Mouse (Mus musculus) embryonic facial prominence, embryonic 14.5 days (tissue): ENCODE data around the gene Sox6. TPM values are rescaled to one million over a fixed set of nuclear protein-coding genes. Genes with fewer than 3 reads are reported as not detected.

Experiments
- ATAC-seq: fragments of 200-750 bp; cut with Nextera tagmentation; 2 replicates; pipeline ENCODE4 v1.8.0; 2017; ENCODE audit warnings: low read depth, moderate number of reproducible peaks, moderate TSS enrichment
- DNase-seq: peaks from one replicate; pipeline ENCODE4 v3.0.0-alpha.2; 2015; ENCODE audit warnings: low spot score
- H3K27ac ChIP-seq: fragments of 300-500 bp; sonication (generic); replicated peaks from 2 replicates; pipeline ENCODE4 v1.5.1; 2014; ENCODE audit warnings: low read depth, mild to moderate bottlenecking, low read length, moderate library complexity
- H3K27me3 ChIP-seq: fragments of 300-500 bp; sonication (generic); replicated peaks from 2 replicates; pipeline ENCODE4 v1.6.1; 2014; ENCODE audit warnings: low read length; ENCODE audit not compliant: control insufficient read depth, insufficient read depth
- H3K36me3 ChIP-seq: fragments of 300-500 bp; sonication (generic); 2 replicates; pipeline ENCODE4 v1.6.1; 2014; ENCODE audit warnings: low read length, mixed read lengths; ENCODE audit not compliant: control insufficient read depth, insufficient read depth
- H3K4me1 ChIP-seq: fragments of 300-500 bp; sonication (generic); 2 replicates; pipeline ENCODE4 v1.6.1; 2014; ENCODE audit warnings: antibody characterized with exemption, low read length; ENCODE audit not compliant: control insufficient read depth, insufficient read depth
- H3K4me2 ChIP-seq: fragments of 300-500 bp; sonication (generic); 2 replicates; pipeline ENCODE4 v1.6.1; 2014; ENCODE audit warnings: low read depth, mild to moderate bottlenecking, low read length, moderate library complexity, mixed read lengths
- H3K4me3 ChIP-seq: fragments of 300-500 bp; sonication (generic); 2 replicates; pipeline ENCODE4 v1.5.1; 2014; ENCODE audit warnings: low read depth, mild to moderate bottlenecking, low read length
- H3K9ac ChIP-seq: fragments of 300-500 bp; sonication (generic); 2 replicates; pipeline ENCODE4 v1.6.1; 2014; ENCODE audit warnings: low read depth, mild to moderate bottlenecking, low read length, moderate library complexity, mixed read lengths
- H3K9me3 ChIP-seq: fragments of 300-500 bp; sonication (generic); 2 replicates; pipeline ENCODE4 v1.6.1; 2016; ENCODE audit warnings: low read length; ENCODE audit not compliant: control insufficient read depth
- WGBS: fragments of 180-500 bp; shearing (Covaris S2); extraction: QIAGEN DNeasy Blood & Tissue Kit; methylation state at CpG from one replicate; pipeline ENCODE4 v1.1.7; 2014; 5-methylcytosine and 5-hydroxymethylcytosine counted together
- polyA plus RNA-seq: library from polyadenylated mRNA; unstranded; fragments of >200 nt; fragmentation: Nextera tagmentation; extraction: Ambion mirVana; gene quantifications from 2 replicates; pipeline ENCODE4 v1.2.1, GENCODE M21; 2014

Gene Sox6
- polyA plus RNA-seq, 1 experiment from 2014 or later: 49.9 TPM

DNA sequence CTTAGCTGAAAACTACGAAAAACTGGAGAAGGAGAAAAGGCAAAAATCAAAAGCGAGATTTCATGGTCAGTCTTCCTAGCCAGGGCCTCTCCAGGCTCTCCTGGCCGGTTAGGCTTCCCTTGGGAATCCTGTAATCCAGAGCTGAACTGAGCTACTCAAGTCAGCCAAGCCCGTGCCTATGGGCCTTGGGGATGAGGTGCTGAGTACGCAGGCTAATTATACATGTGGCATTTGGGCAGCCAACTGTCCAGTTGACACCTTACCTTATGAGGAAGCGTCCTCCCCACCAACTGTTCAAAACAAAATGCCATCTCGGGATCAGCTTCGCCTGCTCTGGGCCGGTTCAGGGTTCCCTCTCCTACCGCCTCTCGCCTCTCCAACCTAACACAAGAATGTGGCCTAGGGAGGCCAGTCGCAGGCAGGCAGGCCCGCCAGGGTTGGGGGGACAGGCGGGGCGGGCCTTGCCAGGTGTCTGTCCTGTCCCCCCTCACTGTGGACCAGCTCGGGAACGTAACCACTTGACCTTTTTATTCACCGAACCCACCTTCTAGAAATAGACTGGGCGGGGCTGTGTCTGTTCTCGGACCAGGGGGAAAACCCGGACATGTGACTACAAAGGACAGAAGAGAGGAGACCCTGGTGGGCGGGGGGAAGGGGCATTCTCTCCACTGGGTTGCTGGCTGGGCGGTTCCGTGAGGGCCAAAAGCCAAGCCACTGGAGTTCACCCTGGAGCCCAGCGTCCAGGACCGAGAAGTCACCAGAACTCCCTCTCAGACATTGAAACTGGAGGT is 7.8 kb downstream of the Sox6 start:
- WGBS: 14% methylated on average over 24 of the region's 26 CpGs
- peak overlapping the region; percentile 82 for H3K27ac ChIP-seq

DNA sequence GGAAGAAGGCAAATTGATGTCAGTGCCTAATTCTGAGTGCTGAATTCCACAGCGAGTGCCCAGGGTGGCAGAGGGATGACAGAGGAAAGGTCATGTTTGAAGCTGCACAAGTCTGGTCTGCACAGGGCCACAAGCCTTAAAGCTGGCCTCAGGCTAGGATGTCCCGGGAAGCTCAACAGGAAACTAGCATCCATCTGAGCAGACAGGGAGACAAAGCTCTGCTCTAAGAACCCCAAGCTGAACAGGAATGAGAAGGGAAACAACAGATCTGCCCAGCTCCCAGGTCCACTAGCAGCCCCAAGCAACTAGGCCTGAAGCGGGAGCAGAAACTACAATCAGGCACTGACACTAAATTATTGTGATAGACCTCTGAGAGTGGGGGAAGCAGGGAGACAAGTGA is 8.6 kb downstream of the Sox6 start:
- no peak for ATAC-seq
- Histone ChIP-seq H3K9ac (peak overlapping the region; percentile 39), H3K27me3 (peaks cover 33% of the 10 kb centered on the region), H3K4me2 (peak overlapping the region; percentile 99), H3K27ac (no peak overlapping the region), H3K4me1 (peaks cover 8% of the 10 kb centered on the region), H3K4me3 (peak overlapping the region; percentile 64), H3K9me3 (no peaks in the 10 kb centered on the region), H3K36me3 (no peaks in the 10 kb centered on the region)
- no peak for DNase-seq
- WGBS: 45% methylated on average over 3 of the region's 3 CpGs

More for the DNA sequence above, 7.8 kb downstream of the Sox6 start:
- H3K27me3 ChIP-seq: peaks cover 41% of the 10 kb centered on the region
- peak overlapping the region; percentile 88 for H3K9ac ChIP-seq
- peak; percentile 50 for DNase-seq
- no peak for ATAC-seq
- peak overlapping the region; percentile 99 for H3K4me2 ChIP-seq
- peaks cover 8% of the 10 kb centered on the region for H3K4me1 ChIP-seq
- peak overlapping the region; percentile 64 for H3K4me3 ChIP-seq
- H3K36me3 ChIP-seq: no peaks in the 10 kb centered on the region
- H3K9me3 ChIP-seq: no peaks in the 10 kb centered on the region

DNA sequence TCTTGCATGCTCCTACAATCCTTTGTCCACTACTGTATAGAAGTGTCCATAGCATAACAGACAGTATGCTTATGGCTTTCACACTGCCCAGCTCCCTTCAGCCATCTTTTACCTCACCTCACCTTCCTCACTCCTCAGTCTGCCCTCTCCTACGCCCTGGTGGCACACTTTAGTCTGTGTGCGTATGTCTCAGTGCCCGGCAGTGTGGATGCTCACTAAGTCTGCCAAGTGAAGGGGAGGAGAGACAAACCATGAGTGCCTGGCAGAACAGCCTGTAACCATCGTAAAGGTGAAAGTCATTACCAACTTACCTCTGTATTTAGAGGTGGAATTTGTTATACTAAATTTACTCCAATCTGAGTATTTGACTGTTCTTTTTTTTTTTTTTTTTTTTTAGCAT is 35.9 kb downstream of the Sox6 start:
- no peak overlapping the region for H3K9ac ChIP-seq
- no peaks in the 10 kb centered on the region for H3K36me3 ChIP-seq
- H3K27ac ChIP-seq: no peak overlapping the region
- H3K4me2 ChIP-seq: no peak overlapping the region
- no peaks in the 10 kb centered on the region for H3K4me1 ChIP-seq
- no peaks in the 10 kb centered on the region for H3K9me3 ChIP-seq
- H3K27me3 ChIP-seq: no peaks in the 10 kb centered on the region
- 86% methylated on average over 4 of the region's 4 CpGs for WGBS
- H3K4me3 ChIP-seq: no peak overlapping the region
- no peak for DNase-seq
- no peak for ATAC-seq

DNA sequence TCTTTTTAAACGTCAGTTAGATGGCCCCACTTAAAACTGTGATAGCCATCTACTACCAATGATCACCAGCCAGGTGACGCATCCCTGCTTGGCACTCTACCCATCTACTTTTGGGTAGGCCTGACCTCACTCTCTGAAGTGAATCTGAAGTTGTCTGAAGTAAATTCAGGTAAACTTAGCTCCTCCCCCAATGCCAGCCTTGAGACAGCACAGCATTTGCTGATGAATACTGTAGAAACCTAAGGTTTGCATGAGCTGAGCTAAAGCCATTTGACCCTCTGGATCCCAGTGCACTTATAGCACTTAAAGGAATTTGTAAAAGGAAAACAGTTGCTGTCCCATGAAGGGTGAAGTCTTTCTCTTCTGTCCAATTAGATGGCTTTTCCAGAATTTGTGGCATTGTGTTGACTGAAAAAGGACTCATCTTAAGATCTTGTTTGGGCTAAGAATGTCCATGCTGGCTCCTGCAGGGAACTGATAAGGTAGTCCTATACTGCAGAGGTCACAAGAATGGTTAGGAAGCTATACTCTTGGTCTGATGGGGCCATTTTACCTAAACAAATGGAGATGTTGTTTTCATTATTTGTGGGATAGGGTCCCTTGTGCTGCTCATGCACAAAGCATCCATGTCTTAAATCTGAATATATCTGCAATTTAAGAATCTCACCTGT is 50.4 kb downstream of the Sox6 start:
- Histone ChIP-seq H3K27ac (no peak overlapping the region), H3K9me3 (no peaks in the 10 kb centered on the region), H3K4me2 (no peak overlapping the region), H3K9ac (no peak overlapping the region), H3K4me1 (no peaks in the 10 kb centered on the region), H3K27me3 (no peaks in the 10 kb centered on the region), H3K36me3 (no peaks in the 10 kb centered on the region), H3K4me3 (no peak overlapping the region)
- ATAC-seq (no peak), DNase-seq (no peak)
- 83% methylated on average over 2 of the region's 2 CpGs for WGBS

DNA sequence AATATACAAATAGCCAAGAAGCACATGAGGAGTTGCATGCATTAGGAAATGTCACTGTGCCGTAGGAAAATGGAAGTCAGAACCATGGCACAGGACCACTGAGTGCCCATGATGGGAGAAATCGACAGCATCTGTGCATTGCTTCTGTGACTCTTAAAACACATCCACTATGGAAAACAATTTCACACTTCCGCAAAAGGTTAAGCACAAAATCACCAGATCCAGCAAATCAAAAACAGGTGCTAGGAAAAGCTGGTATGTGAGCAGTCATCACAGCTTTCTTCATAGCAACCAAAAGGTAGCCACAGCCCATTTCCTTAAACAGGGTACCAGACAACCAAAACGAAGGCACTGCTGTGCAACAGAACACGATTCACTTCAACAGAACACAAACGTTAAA is 52.9 kb downstream of the Sox6 start:
- H3K9ac ChIP-seq: no peak overlapping the region
- H3K4me3 ChIP-seq: no peak overlapping the region
- no peak for ATAC-seq
- H3K9me3 ChIP-seq: no peaks in the 10 kb centered on the region
- no peaks in the 10 kb centered on the region for H3K27me3 ChIP-seq
- H3K36me3 ChIP-seq: no peaks in the 10 kb centered on the region
- no peak for DNase-seq
- H3K4me2 ChIP-seq: no peak overlapping the region
- no peak overlapping the region for H3K27ac ChIP-seq
- WGBS: 30% methylated on average over 6 of the region's 6 CpGs
- H3K4me1 ChIP-seq: no peaks in the 10 kb centered on the region

DNA sequence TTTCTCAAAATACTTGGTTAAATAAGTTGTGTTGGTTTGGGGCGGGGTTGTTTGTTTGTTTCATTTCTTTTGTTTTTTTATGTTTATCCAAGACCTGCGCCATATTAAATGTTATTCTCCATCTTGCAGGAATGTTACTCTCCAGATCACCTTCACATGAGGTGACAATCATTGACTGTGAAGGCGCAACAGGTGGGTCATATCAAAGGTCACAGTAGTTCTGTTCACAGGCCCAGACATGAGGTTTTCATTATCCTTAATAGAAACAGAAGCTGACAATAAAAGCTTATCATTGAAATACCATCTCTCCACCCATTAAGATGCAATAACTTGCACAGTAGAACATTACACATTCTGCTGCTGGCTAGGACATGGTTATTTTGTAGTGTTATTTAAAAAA is 54.5 kb downstream of the Sox6 start:
- Histone ChIP-seq H3K27me3 (no peaks in the 10 kb centered on the region), H3K4me3 (no peak overlapping the region), H3K27ac (no peak overlapping the region), H3K9ac (no peak overlapping the region), H3K36me3 (no peaks in the 10 kb centered on the region), H3K9me3 (no peaks in the 10 kb centered on the region), H3K4me1 (no peaks in the 10 kb centered on the region), H3K4me2 (no peak overlapping the region)
- WGBS: 70% methylated on average over 3 of the region's 3 CpGs
- DNase-seq: no peak
- no peak for ATAC-seq

DNA sequence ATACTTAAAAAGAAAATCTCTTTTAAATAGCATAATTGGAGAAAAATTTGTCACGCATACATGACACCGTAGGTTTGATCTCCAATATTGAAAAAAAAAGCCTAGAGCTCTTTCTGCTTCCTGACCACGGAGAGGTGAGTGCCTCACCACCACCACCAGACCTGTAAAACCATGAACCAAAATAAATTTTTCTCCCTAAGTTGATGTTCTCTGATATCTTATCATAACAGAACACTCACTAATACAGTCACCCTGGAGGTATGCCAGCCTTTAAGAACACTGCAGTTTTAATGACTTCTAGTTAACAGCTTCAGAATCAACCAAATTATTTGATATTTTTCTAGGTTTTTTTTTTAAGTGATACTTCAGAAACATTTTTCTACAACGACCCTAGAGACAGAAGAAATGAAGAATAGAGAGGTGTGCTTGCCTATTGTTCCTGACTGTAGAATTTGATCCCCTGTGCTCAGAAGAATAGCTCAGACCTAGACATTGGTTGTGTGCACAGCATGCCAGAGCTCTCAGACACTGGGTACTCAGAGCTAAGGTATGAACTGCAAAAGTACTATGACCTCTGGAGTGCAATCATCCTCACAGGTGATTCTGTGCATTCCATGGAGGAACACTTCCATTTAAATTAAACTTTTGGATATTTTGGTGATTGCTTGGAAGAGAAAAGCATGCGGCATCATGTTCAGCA is 58.6 kb downstream of the Sox6 start:
- H3K9me3 ChIP-seq: no peaks in the 10 kb centered on the region
- H3K9ac ChIP-seq: no peak overlapping the region
- no peak overlapping the region for H3K4me2 ChIP-seq
- H3K4me3 ChIP-seq: no peak overlapping the region
- WGBS: 79% methylated on average over 5 of the region's 5 CpGs
- no peaks in the 10 kb centered on the region for H3K36me3 ChIP-seq
- DNase-seq (no peak), ATAC-seq (no peak)
- no peaks in the 10 kb centered on the region for H3K4me1 ChIP-seq
- H3K27ac ChIP-seq: no peak overlapping the region
- no peaks in the 10 kb centered on the region for H3K27me3 ChIP-seq

DNA sequence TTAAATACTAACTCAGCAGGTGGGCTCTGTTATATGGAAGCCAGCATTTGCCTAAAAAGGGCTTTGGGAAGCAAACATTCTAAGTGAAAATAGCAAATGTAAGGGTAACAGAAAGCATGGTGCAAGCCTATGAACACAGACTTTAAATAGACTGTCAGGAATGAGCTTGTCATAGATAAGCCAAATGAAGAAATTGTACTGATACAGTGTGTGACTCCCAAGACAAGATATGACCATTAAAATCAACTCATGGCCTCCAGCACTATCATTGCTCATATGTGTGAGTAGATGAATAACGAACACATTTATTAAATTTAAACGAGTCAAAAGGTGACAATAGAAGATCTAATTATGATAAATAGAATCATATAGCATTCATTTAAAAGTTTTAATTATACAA is 64.1 kb downstream of the Sox6 start:
- no peaks in the 10 kb centered on the region for H3K27me3 ChIP-seq
- ATAC-seq: no peak
- no peak for DNase-seq
- no peak overlapping the region for H3K4me2 ChIP-seq
- H3K27ac ChIP-seq: no peak overlapping the region
- H3K9ac ChIP-seq: no peak overlapping the region
- 78% methylated on average over 2 of the region's 2 CpGs for WGBS
- H3K4me1 ChIP-seq: no peaks in the 10 kb centered on the region
- no peak overlapping the region for H3K4me3 ChIP-seq
- no peaks in the 10 kb centered on the region for H3K36me3 ChIP-seq
- H3K9me3 ChIP-seq: no peaks in the 10 kb centered on the region
